Mouse (Mus musculus): ENCODE data around the gene Adh1.

DNA sequence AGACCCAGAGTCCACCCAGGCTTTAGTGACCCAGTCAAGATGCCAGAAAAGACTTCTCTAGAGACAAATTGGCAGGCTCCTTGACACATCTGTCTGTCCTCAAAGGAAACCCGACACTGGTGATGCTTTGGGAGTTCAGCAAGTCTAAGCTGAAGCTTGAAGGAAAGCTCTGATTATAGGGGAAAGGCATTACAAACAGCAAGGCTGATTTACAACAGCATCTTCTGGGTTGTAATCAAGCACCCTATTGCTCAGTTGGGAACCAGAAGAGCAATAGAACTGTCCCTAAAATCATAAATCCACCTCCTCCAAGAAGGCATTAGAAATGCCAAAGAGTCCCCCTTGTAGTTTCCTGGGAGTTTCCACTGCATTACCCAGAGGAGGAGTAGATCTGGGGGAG, 9.7 kb downstream of the Adh1 start:
- TF ChIP-seq CTCF (conservative IDR thresholded peaks at IDR 0.05; ENCODE audit: insufficient read depth, insufficient read length, low read depth, low read length) (no peak), POLR2A (IDR thresholded peaks at IDR 0.05; ENCODE audit: low read depth, low read length) (no peak)

All from kidney, adult 2 months (tissue).